Mouse (Mus musculus): Measurements from ENCODE around the gene Gm20388. TPM values are rescaled to one million over a fixed set of nuclear protein-coding genes. Genes with fewer than 3 reads are reported as not detected.

Gene Gm20388
- polyA plus RNA-seq, 1 experiment from 2014 or later, result 47.1 TPM

DNA sequence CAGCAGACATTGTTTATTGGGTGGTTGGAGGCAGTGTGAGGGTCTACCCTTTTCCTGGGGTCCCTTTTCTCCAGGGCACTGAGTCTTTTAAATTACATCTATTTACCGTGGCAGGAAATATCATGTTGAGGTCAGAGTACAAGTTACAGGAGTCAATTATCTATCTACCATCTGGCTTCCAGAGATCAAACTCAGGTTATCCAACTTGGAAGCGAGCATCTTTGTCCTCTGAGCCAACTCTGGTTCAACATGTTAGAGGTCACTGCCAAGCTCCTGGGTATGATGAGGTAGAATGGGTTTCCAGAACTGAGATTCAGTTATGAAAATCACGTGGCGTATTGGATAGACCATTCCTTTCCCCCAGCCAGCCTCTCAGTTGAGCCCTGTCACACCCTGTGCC lies 2944.5 kb downstream of the Gm20388 start:
- no peak overlapping the region for H3K4me3 ChIP-seq (ENCODE audit: inconsistent target)
- WGBS (ENCODE audit: missing documents), result 84% methylated on average over 4 of the region's 4 CpGs
- H3K36me3 ChIP-seq (ENCODE audit: inconsistent target), result no peaks in the 10 kb centered on the region
- no peak overlapping the region for H3K27ac ChIP-seq
- no peaks in the 10 kb centered on the region for H3K79me2 ChIP-seq (ENCODE audit: inconsistent target)

DNA sequence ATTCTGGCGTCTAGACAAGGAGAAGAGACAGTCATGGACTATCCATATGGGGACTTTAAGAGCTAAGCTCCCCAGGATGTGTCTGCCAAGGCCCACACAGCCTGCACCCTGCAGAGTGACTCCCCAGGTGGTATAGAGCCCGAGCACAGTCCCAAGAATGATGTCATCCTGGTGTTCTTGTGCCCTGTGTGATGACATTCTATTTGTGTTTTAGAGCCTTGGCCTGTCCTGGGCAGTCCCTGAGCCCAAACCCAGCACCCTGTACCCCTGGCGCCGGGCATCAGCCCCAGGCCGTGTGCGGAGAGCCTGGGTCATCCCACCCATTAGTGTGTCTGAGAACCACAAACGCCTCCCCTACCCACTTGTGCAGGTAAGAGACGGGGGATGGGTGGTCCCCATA lies 2945.6 kb downstream of the Gm20388 start:
- 80% methylated on average over 8 of the region's 8 CpGs for WGBS (ENCODE audit: missing documents)
- Histone ChIP-seq H3K4me3 (ENCODE audit: inconsistent target) (no peak overlapping the region), H3K79me2 (ENCODE audit: inconsistent target) (no peaks in the 10 kb centered on the region), H3K36me3 (ENCODE audit: inconsistent target) (no peaks in the 10 kb centered on the region), H3K27ac (no peak overlapping the region)

DNA sequence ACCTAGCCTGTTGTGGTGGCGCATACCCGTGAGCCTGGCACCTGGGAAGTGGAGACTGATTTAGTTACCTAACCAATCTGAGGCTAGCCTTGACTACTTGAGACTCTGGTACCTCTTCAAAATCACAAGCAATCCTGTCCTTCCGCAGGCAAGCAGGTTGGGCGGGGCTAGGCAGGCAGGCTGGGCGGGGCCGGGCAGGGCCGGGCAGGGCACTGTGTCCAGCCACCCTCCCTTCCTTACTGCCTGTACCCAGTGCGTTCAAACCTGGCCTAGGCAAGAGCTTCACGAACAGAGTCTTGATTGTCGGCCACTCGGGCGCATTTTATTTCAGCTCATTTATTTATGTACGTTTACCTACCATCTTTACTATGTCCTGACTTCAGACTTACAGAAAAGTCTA lies 2949.2 kb downstream of the Gm20388 start:
- no peak overlapping the region for H3K4me3 ChIP-seq (ENCODE audit: inconsistent target)
- no peaks in the 10 kb centered on the region for H3K79me2 ChIP-seq (ENCODE audit: inconsistent target)
- no peak overlapping the region for H3K27ac ChIP-seq
- WGBS (ENCODE audit: missing documents), result 83% methylated on average over 13 of the region's 13 CpGs
- H3K36me3 ChIP-seq (ENCODE audit: inconsistent target), result no peaks in the 10 kb centered on the region

DNA sequence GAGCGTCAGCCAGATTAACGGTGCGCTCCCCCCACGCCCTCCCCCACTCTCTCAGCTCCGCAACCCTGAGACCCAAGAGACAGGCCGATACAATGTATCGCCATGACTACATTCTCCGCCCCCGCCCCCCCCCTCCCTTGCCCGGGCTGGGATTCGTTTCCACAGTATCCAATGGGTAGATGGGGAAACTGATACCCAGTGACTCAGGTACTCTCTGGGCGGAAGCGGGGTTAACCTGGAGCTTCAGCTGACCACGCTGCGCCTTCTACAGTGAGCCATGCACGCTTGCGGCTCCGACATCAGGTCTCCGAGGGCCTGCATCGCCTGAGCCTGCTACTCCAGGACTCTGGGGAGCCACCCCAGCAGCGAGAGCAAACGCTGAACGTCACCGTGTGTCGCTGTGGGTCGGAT lies 2954.1 kb downstream of the Gm20388 start:
- 67% methylated on average over 25 of the region's 26 CpGs for WGBS (ENCODE audit: missing documents)
- H3K79me2 ChIP-seq (ENCODE audit: inconsistent target), result no peaks in the 10 kb centered on the region
- H3K36me3 ChIP-seq (ENCODE audit: inconsistent target), result no peaks in the 10 kb centered on the region
- H3K4me3 ChIP-seq (ENCODE audit: inconsistent target), result no peak overlapping the region
- H3K27ac ChIP-seq, result no peak overlapping the region

DNA sequence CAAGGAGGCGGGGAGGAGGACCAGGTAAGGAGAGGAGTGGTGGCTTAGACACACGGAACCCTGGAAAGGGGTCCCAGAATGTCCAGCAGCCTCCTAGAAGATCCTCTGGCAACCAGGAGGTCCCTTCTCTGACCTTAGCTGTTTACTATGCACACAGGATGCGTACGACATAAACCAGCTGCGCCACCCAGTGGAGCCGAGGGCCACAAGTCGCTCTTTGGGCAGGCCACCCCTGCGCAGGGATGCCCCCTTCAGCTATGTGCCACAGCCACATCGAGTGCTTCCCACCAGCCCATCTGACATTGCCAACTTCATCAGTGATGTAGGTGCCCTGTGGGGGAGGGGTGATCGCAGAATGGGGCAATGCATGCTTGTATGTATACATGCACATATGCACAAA lies 2954.8 kb downstream of the Gm20388 start:
- H3K36me3 ChIP-seq (ENCODE audit: inconsistent target), result no peaks in the 10 kb centered on the region
- H3K79me2 ChIP-seq (ENCODE audit: inconsistent target), result no peaks in the 10 kb centered on the region
- H3K4me3 ChIP-seq (ENCODE audit: inconsistent target), result no peak overlapping the region
- WGBS (ENCODE audit: missing documents), result 59% methylated on average over 10 of the region's 10 CpGs
- H3K27ac ChIP-seq, result no peak overlapping the region

DNA sequence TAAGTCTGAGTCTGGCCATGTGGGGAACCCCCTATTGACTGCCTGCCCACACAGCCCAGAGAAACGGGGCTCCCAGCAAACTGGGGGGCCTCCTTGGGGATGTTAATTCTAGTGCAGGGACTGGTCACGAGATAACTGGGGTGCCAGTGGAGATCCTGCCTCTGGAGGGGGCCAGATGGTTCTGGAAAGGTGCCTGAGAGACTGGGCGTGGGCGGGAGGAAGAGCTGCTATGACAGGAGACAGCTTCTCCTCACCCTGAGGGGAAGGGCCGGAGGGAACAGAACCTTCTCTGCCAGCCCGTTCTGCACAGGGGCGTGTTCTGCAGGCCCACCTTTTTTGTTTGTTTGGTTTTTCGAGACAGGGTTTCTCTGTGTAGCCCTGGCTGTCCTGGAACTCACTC lies 2955.6 kb downstream of the Gm20388 start:
- WGBS (ENCODE audit: missing documents), result 77% methylated on average over 8 of the region's 8 CpGs
- Histone ChIP-seq H3K79me2 (ENCODE audit: inconsistent target) (peaks cover under 1% of the 10 kb centered on the region; the same call in 1 of the 2 replicates), H3K36me3 (ENCODE audit: inconsistent target) (no peaks in the 10 kb centered on the region), H3K27ac (no peak overlapping the region), H3K4me3 (ENCODE audit: inconsistent target) (no peak overlapping the region)

DNA sequence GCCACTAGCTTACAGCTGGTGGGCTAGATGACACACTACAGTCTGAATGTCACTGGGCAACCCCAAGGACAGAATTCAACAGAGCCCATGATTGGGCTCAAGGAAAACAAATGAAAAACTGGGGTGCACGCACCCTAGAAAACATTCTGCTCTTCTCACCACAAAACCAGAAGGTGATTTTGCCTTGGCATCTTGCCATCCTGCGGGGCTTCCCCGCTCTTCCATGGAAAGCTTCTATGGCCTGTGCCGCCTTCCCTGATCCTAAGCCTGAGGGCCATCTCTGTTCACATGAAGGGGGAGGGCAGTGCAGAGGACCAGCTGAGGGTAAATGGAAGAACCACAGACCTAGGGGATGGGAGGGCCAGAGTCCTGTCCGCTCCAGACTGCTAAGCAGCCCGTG lies 2957.3 kb downstream of the Gm20388 start:
- Histone ChIP-seq H3K79me2 (ENCODE audit: inconsistent target) (peaks cover 13% of the 10 kb centered on the region; the same call in 1 of the 2 replicates), H3K4me3 (ENCODE audit: inconsistent target) (no peak overlapping the region), H3K36me3 (ENCODE audit: inconsistent target) (no peaks in the 10 kb centered on the region), H3K27ac (no peak overlapping the region)
- WGBS (ENCODE audit: missing documents), result 96% methylated on average over 6 of the region's 6 CpGs

DNA sequence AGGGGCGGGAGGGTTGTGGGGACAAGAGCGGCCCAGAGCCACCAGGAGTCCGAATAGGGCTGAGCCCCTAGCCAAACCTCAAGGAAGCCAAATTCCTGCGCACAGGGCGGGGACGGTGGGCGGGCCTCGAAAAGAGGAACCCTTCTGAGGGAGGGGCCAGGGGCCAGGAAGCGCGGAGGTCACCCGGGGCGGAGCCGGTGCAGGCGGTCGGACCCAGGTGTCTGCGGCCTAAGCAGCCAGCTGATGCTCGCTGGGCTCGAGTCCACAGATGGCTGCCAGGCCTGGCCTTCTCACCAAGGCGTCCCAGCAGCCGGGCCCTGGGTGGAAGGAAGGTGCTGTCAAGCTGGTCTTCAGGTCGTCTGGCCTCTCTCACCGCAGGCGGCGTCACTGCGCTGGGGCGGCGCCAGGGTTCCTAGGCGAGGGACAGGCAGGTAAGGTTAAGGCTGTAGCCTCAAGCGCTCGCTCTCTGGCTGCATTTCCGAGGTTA lies 2959.8 kb downstream of the Gm20388 start:
- Histone ChIP-seq H3K27ac (no peak overlapping the region), H3K79me2 (ENCODE audit: inconsistent target) (peaks cover 30% of the 10 kb centered on the region; the same call in 1 of the 2 replicates), H3K36me3 (ENCODE audit: inconsistent target) (no peaks in the 10 kb centered on the region), H3K4me3 (ENCODE audit: inconsistent target) (peak overlapping the region; percentile 43)
- 4% methylated on average over 29 of the region's 31 CpGs for whole genome bisulfite sequencing (ENCODE audit: missing documents)

DNA sequence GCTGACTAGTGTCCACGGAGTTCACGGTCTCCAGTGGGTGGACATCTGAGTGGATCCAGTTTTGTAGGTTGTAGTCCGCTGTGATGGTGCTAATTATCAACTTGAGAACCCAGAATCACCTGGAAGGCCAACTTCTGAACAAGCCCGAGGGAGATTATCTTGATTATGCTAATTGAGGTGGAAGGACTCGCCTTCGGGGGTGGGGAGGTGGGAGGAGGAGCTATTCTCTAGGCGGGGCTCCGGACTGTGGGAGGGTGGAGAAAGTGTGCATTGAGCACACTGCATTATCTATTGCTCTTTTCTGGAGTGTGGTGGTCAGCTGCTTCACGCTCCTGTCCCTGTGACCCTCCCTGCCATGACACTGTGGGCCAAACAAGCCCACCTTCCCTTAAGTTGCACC lies 2961.0 kb downstream of the Gm20388 start:
- Histone ChIP-seq H3K4me3 (ENCODE audit: inconsistent target) (no peak overlapping the region), H3K36me3 (ENCODE audit: inconsistent target) (no peaks in the 10 kb centered on the region), H3K79me2 (ENCODE audit: inconsistent target) (peaks cover 32% of the 10 kb centered on the region; the same call in 1 of the 2 replicates), H3K27ac (no peak overlapping the region)
- WGBS (ENCODE audit: missing documents), result 82% methylated on average over 9 of the region's 9 CpGs

DNA sequence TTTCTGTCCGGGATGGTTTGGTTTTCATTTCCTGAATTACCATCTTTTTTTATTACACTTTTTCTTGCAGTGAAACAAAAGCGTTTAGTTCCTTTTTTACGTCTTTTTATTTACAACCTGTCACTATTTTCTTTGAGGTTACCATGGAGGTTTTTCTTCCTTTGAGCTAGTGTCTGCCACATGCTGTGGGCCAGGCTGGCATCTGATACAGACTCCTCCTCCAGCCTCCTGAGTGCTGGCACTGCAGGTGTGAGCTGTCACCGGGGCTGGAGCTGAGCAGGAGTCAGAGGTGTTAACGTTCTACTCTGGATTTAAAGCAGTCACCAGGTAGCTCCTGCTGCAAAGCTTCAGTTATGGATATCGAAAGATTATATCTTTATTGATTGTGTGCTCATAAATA lies 2962.5 kb downstream of the Gm20388 start:
- no peak overlapping the region for H3K4me3 ChIP-seq (ENCODE audit: inconsistent target)
- H3K79me2 ChIP-seq (ENCODE audit: inconsistent target), result peaks cover 32% of the 10 kb centered on the region; the same call in 1 of the 2 replicates
- no peak overlapping the region for H3K27ac ChIP-seq
- 23% methylated on average over 6 of the region's 6 CpGs for WGBS (ENCODE audit: missing documents)
- no peaks in the 10 kb centered on the region for H3K36me3 ChIP-seq (ENCODE audit: inconsistent target)

DNA sequence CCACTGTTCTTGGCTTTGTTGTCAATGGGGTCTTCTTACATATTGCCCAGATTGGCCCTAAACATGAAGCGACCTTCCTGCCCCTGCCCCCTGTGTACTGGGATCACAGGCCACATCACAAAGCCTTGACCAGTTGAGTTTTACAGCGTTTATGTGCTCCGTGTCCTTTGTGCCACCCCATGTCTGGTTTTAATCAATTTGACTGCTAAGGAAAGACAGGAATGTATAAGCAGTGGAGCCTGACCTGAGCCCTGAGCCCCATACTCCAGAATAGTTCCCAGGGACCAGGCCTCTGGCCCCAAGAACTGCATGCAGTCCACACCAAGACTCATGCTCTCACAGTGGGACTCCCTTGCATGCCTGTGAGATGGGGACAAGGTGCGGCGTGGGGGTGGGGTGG lies 2964.5 kb downstream of the Gm20388 start:
- WGBS (ENCODE audit: missing documents), result 99% methylated on average over 5 of the region's 5 CpGs
- no peak overlapping the region for H3K4me3 ChIP-seq (ENCODE audit: inconsistent target)
- peaks cover 32% of the 10 kb centered on the region; the same call in 1 of the 2 replicates for H3K79me2 ChIP-seq (ENCODE audit: inconsistent target)
- H3K36me3 ChIP-seq (ENCODE audit: inconsistent target), result no peaks in the 10 kb centered on the region
- no peak overlapping the region for H3K27ac ChIP-seq

DNA sequence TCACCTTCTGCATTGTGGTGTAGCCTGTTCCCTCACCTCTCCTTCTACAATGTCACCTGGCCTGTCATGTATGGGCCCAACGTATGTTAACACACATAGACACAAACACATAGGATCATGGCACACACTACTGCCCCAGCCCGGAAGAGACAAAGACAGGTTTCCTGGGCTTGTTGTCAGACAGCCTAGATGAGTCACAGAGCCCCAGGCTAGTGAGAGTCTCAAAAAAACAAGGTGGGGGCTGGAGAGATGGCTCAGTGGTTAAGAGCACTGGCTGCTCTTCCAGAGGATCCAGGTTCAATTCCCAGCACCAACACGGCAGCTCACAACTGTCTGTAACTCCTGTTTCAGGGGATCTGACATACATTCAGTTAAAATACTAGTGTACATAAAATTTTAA lies 2967.6 kb downstream of the Gm20388 start:
- Histone ChIP-seq H3K36me3 (ENCODE audit: inconsistent target) (0 out of 2 replicates have a peak, but pooled peaks cover 7% of the 10 kb centered on the region), H3K4me3 (ENCODE audit: inconsistent target) (no peak overlapping the region), H3K79me2 (ENCODE audit: inconsistent target) (peaks cover 18% of the 10 kb centered on the region; the same call in 1 of the 2 replicates), H3K27ac (no peak overlapping the region)
- WGBS (ENCODE audit: missing documents), result 93% methylated on average over 2 of the region's 3 CpGs

DNA sequence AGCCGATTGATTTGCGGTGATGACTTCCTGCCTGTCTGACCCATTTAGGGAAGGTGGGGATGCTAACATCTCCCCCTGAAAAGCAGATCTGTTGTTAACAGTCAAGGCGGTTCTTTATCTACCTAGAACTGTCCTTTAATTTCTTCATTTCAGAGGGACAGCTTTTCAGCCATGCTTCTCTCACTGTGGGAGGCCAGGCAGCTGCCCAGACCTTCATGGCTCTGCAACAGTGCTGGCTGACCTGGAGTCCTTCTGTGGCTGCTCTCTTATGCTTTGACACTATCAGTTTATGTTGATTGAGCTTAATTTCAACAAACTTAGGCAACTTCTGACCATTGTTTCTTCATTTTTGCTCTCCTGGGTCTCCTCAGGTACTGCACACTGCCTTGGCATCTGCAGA lies 2969.7 kb downstream of the Gm20388 start:
- H3K27ac ChIP-seq, result no peak overlapping the region
- H3K36me3 ChIP-seq (ENCODE audit: inconsistent target), result peaks cover 26% of the 10 kb centered on the region
- WGBS (ENCODE audit: missing documents), result 72% methylated on average over 3 of the region's 3 CpGs
- no peak overlapping the region for H3K4me3 ChIP-seq (ENCODE audit: inconsistent target)
- peaks cover 10% of the 10 kb centered on the region; the same call in 1 of the 2 replicates for H3K79me2 ChIP-seq (ENCODE audit: inconsistent target)

DNA sequence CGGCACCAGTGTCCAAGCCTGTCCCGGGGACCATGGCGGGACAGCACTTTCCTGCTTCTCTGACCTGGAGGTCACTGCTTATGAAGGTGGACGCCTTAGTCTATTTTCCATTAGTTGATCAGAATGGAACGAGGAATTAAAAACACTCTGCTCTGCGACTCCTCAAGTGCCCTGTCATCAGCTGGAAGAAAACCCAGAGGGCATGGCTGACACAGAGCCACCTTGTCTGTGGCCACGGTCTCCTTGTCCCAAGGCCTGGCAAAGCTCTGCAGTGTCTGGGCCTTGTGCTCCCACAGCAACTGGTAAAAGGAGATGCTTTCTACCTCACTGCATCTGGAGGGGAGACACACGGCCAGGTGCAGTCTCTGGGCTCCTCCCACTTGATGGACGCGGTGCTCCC lies 2973.0 kb downstream of the Gm20388 start:
- WGBS (ENCODE audit: missing documents), result 95% methylated on average over 8 of the region's 10 CpGs
- no peak overlapping the region for H3K4me3 ChIP-seq (ENCODE audit: inconsistent target)
- no peak overlapping the region for H3K27ac ChIP-seq
- peaks cover 60% of the 10 kb centered on the region for H3K36me3 ChIP-seq (ENCODE audit: inconsistent target)
- peaks cover 7% of the 10 kb centered on the region; the same call in 1 of the 2 replicates for H3K79me2 ChIP-seq (ENCODE audit: inconsistent target)

DNA sequence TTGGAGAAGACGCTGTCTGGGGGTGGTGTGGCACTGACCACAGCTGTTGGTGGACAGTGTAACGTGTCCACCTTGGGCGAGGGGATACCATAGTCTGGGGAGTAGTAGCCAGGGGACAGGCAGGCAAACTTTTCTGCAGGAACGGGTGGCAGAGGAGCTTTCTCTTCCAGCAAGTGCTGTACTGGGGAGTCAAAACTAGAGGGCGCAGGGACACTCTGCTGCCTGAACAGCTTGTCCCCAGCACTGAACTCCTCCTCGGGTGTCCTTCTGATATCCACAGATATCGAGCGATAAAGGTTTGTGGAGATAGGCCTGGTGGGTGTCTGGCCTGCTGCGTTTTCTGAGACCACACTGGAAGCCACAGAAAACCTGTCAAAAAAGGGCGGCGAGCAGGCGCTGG lies 2980.8 kb downstream of the Gm20388 start:
- WGBS (ENCODE audit: missing documents), result 94% methylated on average over 12 of the region's 12 CpGs

DNA sequence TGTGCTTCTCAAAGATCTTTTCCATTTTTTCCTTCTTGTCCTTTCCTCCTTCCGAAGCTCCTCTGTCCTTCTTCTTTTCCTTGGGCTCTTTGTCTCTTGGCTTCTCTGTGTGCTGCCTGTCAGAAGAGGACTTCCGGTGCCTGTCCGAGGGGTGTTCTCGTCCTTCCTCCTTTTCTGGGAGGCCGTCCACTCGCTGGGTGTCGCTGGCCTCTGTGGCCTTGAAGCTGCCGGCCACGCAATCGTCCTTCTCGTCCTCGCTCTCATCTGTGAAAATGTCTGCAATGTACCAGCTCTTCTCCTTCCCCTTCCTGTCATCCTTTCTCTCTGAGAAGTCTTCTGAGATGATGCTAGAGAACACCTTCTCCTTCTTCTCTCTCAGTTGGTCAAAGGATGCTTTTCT lies 2982.8 kb downstream of the Gm20388 start:
- peaks cover 7% of the 10 kb centered on the region; the same call in 1 of the 2 replicates for H3K79me2 ChIP-seq (ENCODE audit: inconsistent target)
- no peak overlapping the region for H3K27ac ChIP-seq
- no peak overlapping the region for H3K4me3 ChIP-seq (ENCODE audit: inconsistent target)
- H3K36me3 ChIP-seq (ENCODE audit: inconsistent target), result peaks cover 85% of the 10 kb centered on the region
- WGBS (ENCODE audit: missing documents), result 84% methylated on average over 12 of the region's 12 CpGs

More for the DNA sequence above, 2980.8 kb downstream of the Gm20388 start:
- no peak overlapping the region for H3K4me3 ChIP-seq (ENCODE audit: inconsistent target)
- H3K27ac ChIP-seq, result no peak overlapping the region
- H3K79me2 ChIP-seq (ENCODE audit: inconsistent target), result peaks cover 7% of the 10 kb centered on the region; the same call in 1 of the 2 replicates
- peaks cover 94% of the 10 kb centered on the region for H3K36me3 ChIP-seq (ENCODE audit: inconsistent target)

Data from macrophage (primary cell).